11 mouse cellular contexts compared by ENCODE assay signal in genomic region chr1:43403341-43403740, GRCm38 (mm10). TPM values are rescaled to one million over a fixed set of nuclear protein-coding genes. Genes with fewer than 3 reads are reported as not detected.
DNase-seq lines count a peak whose midpoint lies in the region; ATAC-seq and TF ChIP-seq lines count a peak whose summit lies in the region.
"Had no signal": no experiment of that assay in that cellular context is flagged by ENCODE, and none has a peak within 500 bp of the region (broad histone marks: within the 10 kb centered on the region; RNA-seq: fewer than 3 reads in every experiment).

No protein-coding gene starts in this region.

- intact Hi-C loops in left cerebral cortex, adult 2 months (cut with DNase I): no loop called here

- H3K4me2 ChIP-seq in heart, embryonic 11.5 days: no peak overlapping the region
- no peak overlapping the region for H3K4me2 ChIP-seq in midbrain, embryonic 11.5 days
- H3K4me2 ChIP-seq: embryonic facial prominence, embryonic 13.5 days; lung, embryonic 14.5 days had no signal

- no peak overlapping the region for H3K27ac ChIP-seq in heart, embryonic 11.5 days (ENCODE audit: low read depth, low read length)
- no peak overlapping the region for H3K27ac ChIP-seq in midbrain, embryonic 11.5 days (ENCODE audit: low read depth, low read length)
- H3K27ac ChIP-seq in left cerebral cortex, adult 2 months: no peak overlapping the region
- H3K27ac ChIP-seq: embryonic facial prominence, embryonic 13.5 days; hindbrain, embryonic 10.5 days had no signal

- H3K4me3 ChIP-seq in heart, embryonic 11.5 days (ENCODE audit: low read depth, low read length): no peak overlapping the region
- H3K4me3 ChIP-seq in midbrain, embryonic 11.5 days (ENCODE audit: low read depth, low read length): no peak overlapping the region
- no peak overlapping the region for H3K4me3 ChIP-seq in left cerebral cortex, adult 2 months
- H3K4me3 ChIP-seq: embryonic facial prominence, embryonic 13.5 days; hindbrain, embryonic 10.5 days had no signal

- H3K27me3 ChIP-seq in heart, embryonic 11.5 days (ENCODE audit: control insufficient read depth, insufficient read depth, low read length): no peaks in the 10 kb centered on the region
- H3K27me3 ChIP-seq in midbrain, embryonic 11.5 days (ENCODE audit: control insufficient read depth, insufficient read depth, low read length): no peaks in the 10 kb centered on the region
- H3K27me3 ChIP-seq: embryonic facial prominence, embryonic 13.5 days had no signal

- no peak for TF ChIP-seq CTCF in left cerebral cortex, adult 2 months (IDR thresholded peaks at IDR 0.05)

- H3K4me1 ChIP-seq in heart, embryonic 11.5 days (ENCODE audit: control insufficient read depth, insufficient read depth, low read length): no peaks in the 10 kb centered on the region
- no peaks in the 10 kb centered on the region for H3K4me1 ChIP-seq in midbrain, embryonic 11.5 days (ENCODE audit: control insufficient read depth, insufficient read depth, low read length)
- H3K4me1 ChIP-seq: hindbrain, embryonic 10.5 days had no signal

- H3K9ac ChIP-seq in heart, embryonic 11.5 days (ENCODE audit: low read depth, low read length): no peak overlapping the region
- H3K9ac ChIP-seq in midbrain, embryonic 11.5 days (ENCODE audit: low read length): no peak overlapping the region
- H3K9ac ChIP-seq: embryonic facial prominence, embryonic 13.5 days; lung, embryonic 14.5 days had no signal

- peak; percentile 54 for DNase-seq in heart, adult 11 months
- DNase-seq in lung, postnatal 10 days: peak; percentile 20
- DNase-seq in lung, adult 18-20 months: no peak
- DNase-seq in thymus, postnatal 0 days (ENCODE audit: low spot score): peak; percentile 87
- DNase-seq in midbrain, embryonic 11.5 days (ENCODE audit: low spot score, missing footprints): no peak
- DNase-seq in left cerebral cortex, adult 2 months (ENCODE audit: extremely low spot score in 1 of 2, low spot score in 2 of 2): no peak
- DNase-seq: lung, embryonic 14.5 days had no signal

- H3K9me3 ChIP-seq in heart, embryonic 11.5 days (replicated peaks; ENCODE audit: control insufficient read depth, low read length): no peaks in the 10 kb centered on the region
- H3K9me3 ChIP-seq in midbrain, embryonic 11.5 days (ENCODE audit: control insufficient read depth, low read length): no peaks in the 10 kb centered on the region
- H3K9me3 ChIP-seq: embryonic facial prominence, embryonic 13.5 days; hindbrain, embryonic 10.5 days had no signal

- ATAC-seq in heart, embryonic 11.5 days (replicated peaks; ENCODE audit: insufficient number of reproducible peaks, low FRiP score, low TSS enrichment): no peak
- peak; percentile 63 for ATAC-seq in activated CD4-positive, CD25-positive, alpha-beta regulatory T cell, adult 4 months
- no peak for ATAC-seq in midbrain, embryonic 11.5 days (ENCODE audit: low FRiP score)

- no peaks in the 10 kb centered on the region for H3K36me3 ChIP-seq in heart, embryonic 11.5 days (ENCODE audit: control insufficient read depth, insufficient read depth, low read length)
- no peaks in the 10 kb centered on the region for H3K36me3 ChIP-seq in midbrain, embryonic 11.5 days (ENCODE audit: control insufficient read depth, insufficient read depth, low read length)
- H3K36me3 ChIP-seq: embryonic facial prominence, embryonic 13.5 days; hindbrain, embryonic 10.5 days had no signal

RNA-seq across cellular contexts. Expression of gene Nck2, which starts 41.0 kb away (rescaled TPM):
- polyA plus RNA-seq in heart, embryonic 11.5 days (2014; fragmentation: Nextera tagmentation; extraction: Ambion mirVana): 24.6 and 26.7 TPM in 2 replicates
- 10 to 100 TPM; 18.5 to 24.0 TPM for polyA plus RNA-seq in activated CD4-positive, CD25-positive, alpha-beta regulatory T cell, adult 4 months (2017; shearing (Covaris generic))
- 85.5 and 103 TPM in 2 replicates for polyA plus RNA-seq in thymus, postnatal 0 days (2015; fragmentation: Nextera tagmentation; extraction: Ambion mirVana)
- 30.2 and 33.6 TPM in 2 replicates for polyA plus RNA-seq in midbrain, embryonic 11.5 days (2014; fragmentation: Nextera tagmentation; extraction: Ambion mirVana)
- 10 to 100 TPM; 38.3 to 38.7 TPM for total RNA-seq in left cerebral cortex, adult 2 months (2021)

Comparison
In these comparisons a context has a peak if more than half of its experiments do, and no peak if none do; other contexts are left out.
1. DNase-seq: peak in heart, adult 11 months (single experiment), lung, postnatal 10 days (single experiment) and thymus, postnatal 0 days (single experiment); none in lung, adult 18-20 months (0 of 2), midbrain, embryonic 11.5 days (single experiment) and left cerebral cortex, adult 2 months (0 of 2).